In genomic region chr1:156108400-156108799, GRCm38 (mm10) we compare ENCODE assay signal across 17 mouse cellular contexts.
A peak's percentile ranks its signal among the peaks of the same experiment; 100 is the strongest.
DNase-seq lines count a peak whose midpoint lies in the region; ATAC-seq and TF ChIP-seq lines count a peak whose summit lies in the region.
"Had no signal": no experiment of that assay in that cellular context is flagged by ENCODE, and none has a peak within 500 bp of the region (broad histone marks: within the 10 kb centered on the region; RNA-seq: fewer than 3 reads in every experiment).

No protein-coding gene starts in this region.

- H3K27me3 ChIP-seq in heart, postnatal 0 days (ENCODE audit: control insufficient read depth, insufficient read depth, low read length) = no peaks in the 10 kb centered on the region
- 0 out of 2 replicates have a peak, but pooled peaks cover 4% of the 10 kb centered on the region for H3K27me3 ChIP-seq in neural tube, embryonic 12.5 days (replicated peaks)
- H3K27me3 ChIP-seq in limb, embryonic 13.5 days = peaks cover 6% of the 10 kb centered on the region; the same call in 1 of the 2 replicates
- H3K27me3 ChIP-seq: heart, embryonic 15.5 days had no signal

- WGBS in heart, postnatal 0 days = 42% methylated on average over 10 of the region's 10 CpGs
- WGBS in neural tube, embryonic 12.5 days = 17% methylated on average over 10 of the region's 10 CpGs
- 6% methylated on average over 10 of the region's 10 CpGs for WGBS in limb, embryonic 13.5 days

- no peaks in the 10 kb centered on the region for H3K36me3 ChIP-seq in heart, postnatal 0 days (replicated peaks; ENCODE audit: control insufficient read depth, insufficient read depth, low read length)
- no peaks in the 10 kb centered on the region for H3K36me3 ChIP-seq in neural tube, embryonic 12.5 days
- H3K36me3 ChIP-seq in limb, embryonic 13.5 days = no peaks in the 10 kb centered on the region
- H3K36me3 ChIP-seq: heart, embryonic 15.5 days had no signal

- no peak for TF ChIP-seq EP300 in heart, postnatal 0 days (IDR thresholded peaks at IDR 0.05; ENCODE audit: low read depth)

- peak; percentile 26 for DNase-seq in heart, postnatal 0 days (ENCODE audit: low spot score)
- no peak for DNase-seq in heart, adult 9 months (ENCODE audit: low spot score in 2 of 2)
- DNase-seq in neural tube, embryonic 10.5 days (ENCODE audit: extremely low spot score, low spot score) = no peak
- DNase-seq in retina, embryonic 14.5 days (ENCODE audit: low spot score) = peak; percentile 45
- DNase-seq in left cerebral cortex, postnatal 4 days = no peak
- DNase-seq in yolk sac, embryonic 10.5 days (ENCODE audit: low spot score) = no peak
- DNase-seq: B cell, adult 2 months; cerebellum, postnatal 25 days; forebrain, postnatal 0 days; gastrocnemius, postnatal 36 days; liver, postnatal 0 days had no signal

- 0 out of 2 replicates have a peak, but pooled peaks cover 7% of the 10 kb centered on the region for H3K9me3 ChIP-seq in heart, postnatal 0 days (replicated peaks; ENCODE audit: control insufficient read depth, low read length)
- 0 out of 2 replicates have a peak, but pooled peaks cover 5% of the 10 kb centered on the region for H3K9me3 ChIP-seq in neural tube, embryonic 12.5 days
- no peaks in the 10 kb centered on the region for H3K9me3 ChIP-seq in limb, embryonic 13.5 days
- H3K9me3 ChIP-seq: heart, embryonic 15.5 days had no signal

- TF ChIP-seq CTCF in heart, postnatal 0 days (IDR thresholded peaks at IDR 0.05; ENCODE audit: low read depth) = no peak

- ATAC-seq in heart, postnatal 0 days (ENCODE audit: insufficient read depth, low read depth) = no peak
- no peak for ATAC-seq in neural tube, embryonic 12.5 days (ENCODE audit: low FRiP score, low read depth)
- ATAC-seq in limb, embryonic 13.5 days (ENCODE audit: low FRiP score, low read depth) = no peak
- ATAC-seq: activated CD4-positive, CD25-positive, alpha-beta regulatory T cell, adult 4 months; forebrain, postnatal 0 days; hindbrain, postnatal 0 days; liver, postnatal 0 days had no signal

- intact Hi-C loops in left cerebral cortex, postnatal 4 days (cut with DNase I) = no loop called here

- H3K27ac ChIP-seq in heart, postnatal 0 days (ENCODE audit: low read depth) = no peak overlapping the region
- H3K27ac ChIP-seq in neural tube, embryonic 12.5 days = no peak overlapping the region
- no peak overlapping the region for H3K27ac ChIP-seq in limb, embryonic 13.5 days
- H3K27ac ChIP-seq: heart, embryonic 15.5 days; hindbrain, postnatal 0 days; stomach, postnatal 0 days had no signal

- no peak overlapping the region for H3K4me3 ChIP-seq in heart, postnatal 0 days (ENCODE audit: low read depth, low read length)
- H3K4me3 ChIP-seq in neural tube, embryonic 12.5 days = no peak overlapping the region
- no peak overlapping the region for H3K4me3 ChIP-seq in limb, embryonic 13.5 days
- H3K4me3 ChIP-seq: heart, embryonic 15.5 days had no signal

- no peak overlapping the region for H3K9ac ChIP-seq in heart, postnatal 0 days (replicated peaks; ENCODE audit: low read depth, low read length)
- H3K9ac ChIP-seq in neural tube, embryonic 12.5 days = no peak overlapping the region
- H3K9ac ChIP-seq in limb, embryonic 13.5 days = no peak overlapping the region
- H3K9ac ChIP-seq: forebrain, postnatal 0 days; heart, embryonic 15.5 days; liver, postnatal 0 days had no signal

- H3K4me2 ChIP-seq in heart, postnatal 0 days (ENCODE audit: low read depth, low read length) = peak overlapping the region; percentile 0; the same call in 1 of the 2 replicates
- peak overlapping the region; percentile 24 for H3K4me2 ChIP-seq in neural tube, embryonic 12.5 days (replicated peaks)
- 0 out of 2 replicates have a peak overlapping the region, but pooled peaks have one; percentile 11 for H3K4me2 ChIP-seq in limb, embryonic 13.5 days (replicated peaks)
- H3K4me2 ChIP-seq: heart, embryonic 15.5 days had no signal

- H3K4me1 ChIP-seq in heart, postnatal 0 days (ENCODE audit: control insufficient read depth, insufficient read depth) = no peaks in the 10 kb centered on the region
- 0 out of 2 replicates have a peak, but pooled peaks cover 12% of the 10 kb centered on the region for H3K4me1 ChIP-seq in neural tube, embryonic 12.5 days
- peaks cover 6% of the 10 kb centered on the region; the same call in 1 of the 2 replicates for H3K4me1 ChIP-seq in limb, embryonic 13.5 days
- H3K4me1 ChIP-seq: heart, embryonic 15.5 days had no signal

Comparison
In these comparisons a context has a peak if more than half of its experiments do, and no peak if none do; other contexts are left out.
1. DNase-seq: peak in heart, postnatal 0 days (single experiment) and retina, embryonic 14.5 days (single experiment); none in heart, adult 9 months (0 of 2), neural tube, embryonic 10.5 days (single experiment), left cerebral cortex, postnatal 4 days (single experiment) and yolk sac, embryonic 10.5 days (single experiment).
2. Peak in every context shown above with its lines, with median percentiles within 50 percentile points of each other: H3K4me2 ChIP-seq.